ENCODE assay signal across 9 mouse cellular contexts in genomic region chr6:31560138-31560959, GRCm38 (mm10). TPM values are rescaled to one million over a fixed set of nuclear protein-coding genes. Genes with fewer than 3 reads are reported as not detected.
A peak's percentile ranks its signal among the peaks of the same experiment; 100 is the strongest.
DNase-seq lines count a peak whose midpoint lies in the region; ATAC-seq and TF ChIP-seq lines count a peak whose summit lies in the region.
"Had no signal": no experiment of that assay in that cellular context is flagged by ENCODE, and none has a peak within 500 bp of the region (broad histone marks: within the 10 kb centered on the region; RNA-seq: fewer than 3 reads in every experiment).

No protein-coding gene starts in this region.

- peaks cover 27% of the 10 kb centered on the region for H3K4me1 ChIP-seq in kidney, embryonic 15.5 days
- H3K4me1 ChIP-seq in ES-E14 (ENCODE audit: control insufficient read depth in 2 of 2, insufficient read depth in 2 of 2, low read length in 2 of 2, poor library complexity in 1 of 2) = peaks cover 7 to 18% of the 10 kb centered on the region in 2 experiments; a peak in 3 of 4 replicates
- H3K4me1 ChIP-seq in embryonic facial prominence, embryonic 13.5 days = peaks cover 23% of the 10 kb centered on the region
- peaks cover 10 to 35% of the 10 kb centered on the region in 2 experiments for H3K4me1 ChIP-seq in liver, embryonic 14.5 days (replicated peaks; ENCODE audit: control insufficient read depth in 2 of 2, insufficient read depth in 2 of 2, low read length in 1 of 2)

- no peak for TF ChIP-seq EP300 in liver, embryonic 14.5 days (IDR thresholded peaks at IDR 0.05; ENCODE audit: low read depth)

- H3K4me3 ChIP-seq in kidney, embryonic 15.5 days (replicated peaks) = peak overlapping the region; percentile 67
- peak overlapping the region; percentile 0 to 2; a peak in 2 of 4 replicates for H3K4me3 ChIP-seq in ES-E14 (ENCODE audit: insufficient read depth in 1 of 2, low read depth in 1 of 2, low read length in 2 of 2, poor library complexity in 1 of 2, severe bottlenecking in 1 of 2)
- H3K4me3 ChIP-seq in embryonic facial prominence, embryonic 13.5 days = no peak overlapping the region
- no peak overlapping the region for H3K4me3 ChIP-seq in liver, embryonic 14.5 days (ENCODE audit: insufficient read depth in 1 of 2, low read depth in 2 of 2, low read length in 2 of 2)

- DNase-seq in kidney, adult 8-10 months = no peak
- peak; percentile 50 for DNase-seq in ES-E14 (ENCODE audit: low read depth, low spot score)
- DNase-seq in liver, embryonic 14.5 days (ENCODE audit: low read depth in 3 of 3, low spot score in 3 of 3) = no peak
- no peak for DNase-seq in left cerebral cortex, postnatal 36 days (ENCODE audit: low spot score in 2 of 2)
- DNase-seq in spleen, postnatal 14 days (ENCODE audit: low spot score in 2 of 2) = no peak
- DNase-seq: kidney, adult 11 months had no signal

- intact Hi-C loops in left cerebral cortex, postnatal 36 days (cut with DNase I) = no loop called here

- peak overlapping the region; percentile 96 for H3K4me2 ChIP-seq in kidney, embryonic 15.5 days
- H3K4me2 ChIP-seq in embryonic facial prominence, embryonic 13.5 days = peak overlapping the region; percentile 9
- H3K4me2 ChIP-seq in liver, embryonic 14.5 days (ENCODE audit: low read depth) = peak overlapping the region; percentile 18; the same call in 1 of the 2 replicates

- in situ Hi-C loops in ES-E14 (cut with MboI; ENCODE audit: low sequenced_read_pairs in 2 of 2, unreplicated experiment in 2 of 2) = no loop called here

- H3K9me3 ChIP-seq in kidney, embryonic 15.5 days (replicated peaks) = no peaks in the 10 kb centered on the region
- no peaks in the 10 kb centered on the region for H3K9me3 ChIP-seq in ES-E14 (ENCODE audit: control insufficient read depth, insufficient read depth, low read depth, low read length)
- H3K9me3 ChIP-seq in embryonic facial prominence, embryonic 13.5 days = no peaks in the 10 kb centered on the region
- H3K9me3 ChIP-seq in liver, embryonic 14.5 days (ENCODE audit: control insufficient read depth, low read length) = no peaks in the 10 kb centered on the region

- whole genome bisulfite sequencing in kidney, embryonic 15.5 days = 19% methylated on average over 13 of the region's 13 CpGs
- 8% methylated on average over 13 of the region's 13 CpGs for WGBS in embryonic facial prominence, embryonic 13.5 days
- 54% methylated on average over 13 of the region's 13 CpGs for WGBS in liver, embryonic 14.5 days (ENCODE audit: insufficient replicate concordance)

- no peaks in the 10 kb centered on the region for H3K36me3 ChIP-seq in kidney, embryonic 15.5 days
- peaks cover 5% of the 10 kb centered on the region; the same call in 1 of the 2 replicates for H3K36me3 ChIP-seq in ES-E14 (ENCODE audit: control insufficient read depth, insufficient read depth, low read length, poor library complexity, severe bottlenecking)
- no peaks in the 10 kb centered on the region for H3K36me3 ChIP-seq in embryonic facial prominence, embryonic 13.5 days
- H3K36me3 ChIP-seq in liver, embryonic 14.5 days (replicated peaks; ENCODE audit: control insufficient read depth, insufficient read depth, low read depth) = no peaks in the 10 kb centered on the region

- no peak overlapping the region for H3K9ac ChIP-seq in kidney, embryonic 15.5 days
- no peak overlapping the region for H3K9ac ChIP-seq in ES-E14 (ENCODE audit: insufficient read depth, low read depth, low read length, poor library complexity, severe bottlenecking)
- H3K9ac ChIP-seq in embryonic facial prominence, embryonic 13.5 days = no peak overlapping the region
- H3K9ac ChIP-seq in liver, embryonic 14.5 days (replicated peaks) = no peak overlapping the region

- H3K27me3 ChIP-seq in kidney, embryonic 15.5 days = peaks cover 74% of the 10 kb centered on the region
- H3K27me3 ChIP-seq in embryonic facial prominence, embryonic 13.5 days = peaks cover 73% of the 10 kb centered on the region
- H3K27me3 ChIP-seq in liver, embryonic 14.5 days (ENCODE audit: control insufficient read depth, insufficient read depth, low read length) = peaks cover 4% of the 10 kb centered on the region; the same call in 1 of the 2 replicates
- H3K27me3 ChIP-seq: Patski had no signal

- TF ChIP-seq CTCF in liver, embryonic 14.5 days (IDR thresholded peaks at IDR 0.05; ENCODE audit: low read depth) = no peak

- no peak overlapping the region for H3K27ac ChIP-seq in kidney, embryonic 15.5 days
- H3K27ac ChIP-seq in ES-E14 (ENCODE audit: insufficient read depth, low read depth, low read length, poor library complexity, severe bottlenecking) = 0 out of 2 replicates have a peak overlapping the region, but pooled peaks have one; percentile 43
- H3K27ac ChIP-seq in embryonic facial prominence, embryonic 13.5 days = no peak overlapping the region
- no peak overlapping the region for H3K27ac ChIP-seq in liver, embryonic 14.5 days

- ATAC-seq in kidney, embryonic 15.5 days (replicated peaks; ENCODE audit: low FRiP score) = no peak
- no peak for ATAC-seq in embryonic facial prominence, embryonic 13.5 days (ENCODE audit: insufficient number of reproducible peaks, insufficient read depth, low FRiP score, low TSS enrichment, low read depth)
- no peak for ATAC-seq in liver, embryonic 14.5 days (ENCODE audit: insufficient read depth)
- ATAC-seq: Patski had no signal

TF ChIP-seq in ES-E14, 5 proteins besides CTCF, POLR2A, EP300 and RAD21:
- TF ChIP-seq CHD2 (IDR thresholded peaks at IDR 0.05; ENCODE audit: low read depth, low read length) = 0 out of 2 replicates have a peak, but pooled peaks have one; percentile 49
- no peak for TF ChIP-seq ZC3H11A (IDR thresholded peaks at IDR 0.05; ENCODE audit: borderline replicate concordance, low read depth, low read length)
- no peak for TF ChIP-seq MAFK (IDR thresholded peaks at IDR 0.05; ENCODE audit: insufficient read depth, low read depth, low read length)
- TF ChIP-seq ZNF384 (IDR thresholded peaks at IDR 0.05; ENCODE audit: low read depth, low read length) = no peak
- peak; percentile 50; the same call in 1 of the 2 replicates for TF ChIP-seq HCFC1 (IDR thresholded peaks at IDR 0.05; ENCODE audit: borderline replicate concordance, insufficient read depth, low read length)

RNA-seq across cellular contexts. Expression of gene Podxl, which starts 3.4 kb away (rescaled TPM):
- 62.1 and 65.3 TPM in 2 replicates for polyA plus RNA-seq in kidney, embryonic 15.5 days (2015; fragmentation: Nextera tagmentation; extraction: Ambion mirVana)
- 25.2 and 29.8 TPM in 2 replicates for total RNA-seq in ES-E14 (2012; rRNA removed)
- 7.5 and 8.9 TPM in 2 replicates for polyA plus RNA-seq in embryonic facial prominence, embryonic 13.5 days (2015; fragmentation: Nextera tagmentation; extraction: Ambion mirVana)
- polyA plus RNA-seq in liver, embryonic 14.5 days (2012; rRNA removed) = 8.1 and 8.2 TPM in 2 replicates
- 5.0 and 6.0 TPM in 2 replicates for polyA plus RNA-seq in liver, embryonic 14.5 days (2014; fragmentation: Nextera tagmentation; extraction: Ambion mirVana)
- 10 to 100 TPM; 15.6 to 17.2 TPM for total RNA-seq in left cerebral cortex, postnatal 36 days (2021)

Comparison
In these comparisons a context has a peak if more than half of its experiments do, and no peak if none do; other contexts are left out.
1. H3K4me2 ChIP-seq: peak in every context shown above with its lines; median percentile 96 in kidney, embryonic 15.5 days; 18 in liver, embryonic 14.5 days; 9 in embryonic facial prominence, embryonic 13.5 days.
2. H3K4me3 ChIP-seq: peak in kidney, embryonic 15.5 days (single experiment) and ES-E14 (2 of 2); none in embryonic facial prominence, embryonic 13.5 days (single experiment) and liver, embryonic 14.5 days (0 of 2).